Mouse (Mus musculus): ENCODE measurements around the gene Parp9.

DNA sequence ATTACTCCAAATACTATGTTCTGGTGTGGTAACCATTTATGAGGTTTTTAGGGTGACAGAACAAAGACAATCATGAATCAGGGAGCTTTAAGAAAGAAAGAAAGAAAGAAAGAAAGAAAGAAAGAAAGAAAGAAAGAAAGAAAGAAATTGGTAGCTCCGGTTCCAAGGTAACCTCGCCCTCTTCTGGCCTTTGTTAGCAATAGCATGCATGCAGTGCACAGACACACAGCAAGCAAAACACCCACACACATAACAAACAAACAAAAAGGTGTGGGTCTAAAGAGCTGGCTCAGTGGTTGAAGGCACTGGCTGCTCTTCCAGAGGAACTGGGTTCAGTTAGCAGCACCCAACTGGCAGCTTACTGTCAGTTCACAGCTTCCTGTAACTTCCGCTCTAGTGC lies 47.6 kb upstream of the Parp9 start:
- TF ChIP-seq POLR2A (IDR thresholded peaks at IDR 0.05; ENCODE audit: insufficient read depth, low read depth, low read length), result no peak
- TF ChIP-seq CTCF (IDR thresholded peaks at IDR 0.05), result peak; percentile 52

Data from heart, adult 2 months (tissue).